Mouse (Mus musculus) Muller cell, postnatal 12 days (primary cell): ENCODE data around the gene 0610010F05Rik.
"Not testable (repeated sequence)": the region's sequence is repeated elsewhere in the genome, so short reads cannot be mapped to it uniquely, and the experiment has no call there.

Source experiments
- DNase-seq: peaks from one replicate; pipeline ENCODE4 v3.0.0-alpha.2; 2015; ENCODE audit errors: inconsistent ontology term

The 0610010F05Rik gene

GRCm38 (mm10) chr11:23632945-23633878, at the start of gene 0610010F05Rik:
Gene 0610010F05Rik (minus strand): TSS chr11:23633639.
- peak; percentile 98 for DNase-seq

DNA sequence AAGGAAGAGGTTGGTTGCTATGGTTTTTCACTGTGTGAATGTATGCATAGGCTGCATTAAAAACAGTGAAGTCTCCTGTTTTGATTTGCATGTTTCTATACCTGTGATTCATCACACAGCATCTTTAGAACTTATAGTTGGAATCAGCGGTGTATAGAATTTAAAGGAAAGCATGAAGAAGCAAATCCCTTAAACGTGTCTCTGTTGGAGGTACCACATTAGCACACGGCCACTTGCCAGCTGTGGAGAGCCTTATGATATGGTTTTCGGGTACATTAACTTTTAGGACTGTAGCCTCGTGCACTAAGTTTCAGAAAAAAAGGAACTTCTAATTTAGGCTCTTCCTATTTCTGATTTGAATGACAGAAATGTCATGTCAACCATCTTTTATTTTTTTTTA, 49.1 kb upstream of the 0610010F05Rik start:
- no peak for DNase-seq

DNA sequence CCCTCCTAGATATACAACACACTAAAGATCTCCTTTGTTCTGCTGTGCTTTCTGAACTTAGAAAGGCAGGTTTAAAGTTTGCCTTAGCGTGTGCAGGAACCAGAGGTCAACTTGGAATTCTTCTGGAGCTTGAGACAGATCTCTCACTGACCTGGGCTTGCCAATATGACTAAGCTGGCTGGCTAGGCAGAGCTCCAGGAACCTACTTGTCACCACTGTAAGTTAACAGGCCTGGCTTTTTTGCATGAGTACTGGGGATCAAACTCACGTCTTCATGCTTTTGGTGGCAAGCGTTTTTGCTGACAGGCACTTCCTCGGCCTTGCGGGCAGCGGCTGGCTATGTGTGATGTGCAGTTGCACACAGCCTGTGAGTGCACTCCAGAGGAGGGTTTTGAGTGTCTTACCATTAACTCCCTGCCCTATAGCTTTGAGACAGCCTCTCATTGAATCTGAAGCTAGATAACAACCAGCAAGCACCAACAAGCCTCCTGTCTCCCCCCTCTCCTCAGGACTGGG, 47.1 kb upstream of the 0610010F05Rik start:
- no peak for DNase-seq

DNA sequence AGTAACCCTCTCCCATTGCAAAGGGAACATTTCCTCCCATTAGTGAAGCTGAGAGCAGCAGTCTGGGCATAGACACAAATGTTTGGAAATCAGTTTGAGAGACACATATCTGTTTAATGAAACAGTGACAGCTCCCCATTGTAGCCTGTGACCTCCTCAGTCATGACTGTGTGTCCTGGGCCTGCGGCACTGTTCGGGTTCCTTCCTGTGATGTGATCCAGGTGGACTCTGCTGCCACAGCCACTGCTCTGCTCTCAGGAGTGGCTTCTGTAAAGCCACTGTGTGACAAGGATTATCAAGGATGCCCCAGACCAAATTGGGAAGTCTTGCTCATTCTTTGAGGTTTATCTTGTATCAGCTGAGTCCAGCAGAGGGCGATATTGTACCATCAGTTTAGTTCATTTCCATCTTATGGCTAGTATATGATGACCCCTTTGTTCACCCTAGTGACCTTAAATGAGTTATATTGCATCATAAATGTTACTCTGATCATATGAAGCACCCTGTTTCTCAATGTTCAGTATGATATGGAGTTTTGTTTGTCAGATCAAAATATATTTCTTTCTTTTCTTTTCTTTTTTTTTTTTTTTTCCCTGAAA, 45.7 kb upstream of the 0610010F05Rik start:
- DNase-seq, result peak; percentile 32

DNA sequence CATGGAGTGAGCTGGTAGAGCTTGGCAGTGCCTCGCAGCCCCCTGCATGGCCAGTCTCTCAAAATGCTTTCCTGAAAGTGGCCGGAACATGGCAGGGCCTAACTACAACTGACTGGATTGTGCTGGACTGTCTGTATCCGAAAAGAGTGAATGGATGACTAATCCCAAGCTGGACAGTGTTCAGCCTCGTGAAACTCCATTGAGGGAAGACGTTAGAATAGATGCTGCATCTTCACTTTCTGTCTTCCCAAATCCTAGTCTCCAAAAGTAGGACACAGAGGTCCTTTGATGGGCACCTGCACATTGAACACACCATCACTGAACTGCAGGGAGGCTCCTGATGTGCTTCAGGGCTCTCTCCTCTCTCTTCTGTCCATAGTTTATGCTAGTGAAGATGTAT, 42.7 kb upstream of the 0610010F05Rik start:
- no peak for DNase-seq

- DNase-seq, result no peak
These were observed 38.9 kb upstream of the 0610010F05Rik start for GRCm38 (mm10) chr11:23672256-23672749.

- DNase-seq, result no peak
These were observed 33.7 kb upstream of the 0610010F05Rik start for GRCm38 (mm10) chr11:23667128-23667527.

- DNase-seq, result no peak
These were observed 33.1 kb upstream of the 0610010F05Rik start for GRCm38 (mm10) chr11:23666526-23666925.

- peak; percentile 95 for DNase-seq
These were observed 32.5 kb upstream of the 0610010F05Rik start, which contains the start of gene Pex13 for GRCm38 (mm10) chr11:23665798-23666501. Gene Pex13 (minus strand): TSS chr11:23665959.

GRCm38 (mm10) chr11:23665311-23665786, 31.9 kb upstream of the 0610010F05Rik start, which contains the start of gene Pus10:
Gene Pus10 (plus strand): TSS chr11:23665674.
- DNase-seq, result no peak

GRCm38 (mm10) chr11:23664232-23664631, 30.8 kb upstream of the 0610010F05Rik start:
- DNase-seq, result no peak

GRCm38 (mm10) chr11:23657791-23658190, 24.4 kb upstream of the 0610010F05Rik start:
- DNase-seq, result no peak

DNA sequence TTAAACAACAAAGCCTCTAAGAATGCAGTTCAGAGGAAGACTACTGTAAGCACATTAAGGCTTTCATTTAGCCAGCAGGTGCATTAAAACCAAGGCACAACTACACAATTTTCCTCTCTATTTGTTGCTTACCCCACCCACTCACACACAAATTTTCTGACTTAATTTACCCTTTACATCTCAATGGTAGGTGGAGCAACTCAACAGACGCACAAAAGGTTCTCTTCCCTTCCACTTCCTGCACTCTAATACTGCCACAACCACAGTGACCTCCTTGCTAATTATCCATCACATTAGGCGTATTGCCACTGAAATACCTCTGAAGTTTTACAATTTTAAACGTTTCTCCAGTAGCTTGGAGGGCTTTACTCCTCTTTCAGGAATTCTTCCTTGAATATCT, 20.2 kb upstream of the 0610010F05Rik start:
- no peak for DNase-seq

DNA sequence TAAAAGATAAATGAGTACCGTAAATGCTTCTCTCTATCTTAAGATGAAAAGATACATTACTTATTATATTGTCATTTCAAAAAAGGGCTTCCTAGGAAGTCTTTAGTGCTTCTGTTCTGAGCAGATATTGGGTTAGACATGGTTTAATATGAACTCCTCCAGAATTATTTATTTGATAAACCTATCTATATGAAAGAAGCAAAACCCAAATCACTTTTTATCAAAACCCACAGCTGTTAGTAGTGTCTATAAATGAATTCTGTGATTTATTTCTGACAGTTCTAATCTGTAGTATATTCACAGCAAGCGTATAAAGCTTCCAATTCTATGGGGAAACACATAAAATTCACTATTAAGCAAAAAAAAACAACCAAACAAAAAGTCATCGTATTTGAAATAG, 14.4 kb upstream of the 0610010F05Rik start:
- no peak for DNase-seq

- no peak for DNase-seq
These were observed 14.0 kb upstream of the 0610010F05Rik start for GRCm38 (mm10) chr11:23647431-23647830.

- DNase-seq, result no peak
These were observed 1.1 kb upstream of the 0610010F05Rik start for GRCm38 (mm10) chr11:23634573-23634972.

DNA sequence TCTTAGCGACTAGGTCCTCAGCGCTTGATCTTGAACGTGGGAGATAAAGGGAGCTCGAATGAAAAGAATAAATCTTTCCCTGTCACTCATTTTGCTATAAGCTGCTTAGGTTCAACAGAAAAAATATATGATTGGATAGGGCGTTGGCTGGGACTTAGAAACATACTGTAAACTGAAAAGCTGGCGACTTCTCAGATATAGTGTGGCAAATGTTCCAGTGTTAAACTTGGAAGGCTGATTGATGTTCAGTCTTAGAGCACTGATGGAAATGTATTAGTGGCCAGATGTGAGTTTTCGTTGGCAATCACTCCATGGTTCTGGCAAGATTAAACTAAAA, 408 bp upstream of the 0610010F05Rik start:
- no peak for DNase-seq

- DNase-seq, result no peak
These were observed 2.8 kb downstream of the 0610010F05Rik start for GRCm38 (mm10) chr11:23630664-23631063.

DNA sequence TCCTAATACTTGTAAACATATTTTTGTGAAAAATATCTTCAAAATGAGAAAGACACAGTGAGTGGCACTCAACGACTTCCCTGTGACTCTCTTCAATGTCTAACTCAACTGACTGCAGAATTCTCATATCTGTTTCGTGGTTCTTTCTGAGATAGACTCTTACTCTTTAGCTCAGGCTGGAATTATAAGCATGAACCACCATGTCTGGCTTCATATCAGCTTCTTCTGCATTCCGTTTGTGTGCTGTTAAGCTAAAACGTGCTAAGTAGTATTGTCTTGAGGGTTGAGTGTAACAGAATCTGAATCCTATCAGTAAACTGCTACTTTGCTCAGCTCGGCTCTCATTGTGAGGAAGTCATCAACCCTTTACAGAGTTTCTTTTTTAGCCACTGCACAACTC, 14.4 kb downstream of the 0610010F05Rik start:
- DNase-seq, result no peak

- DNase-seq, result no peak
These were observed 18.9 kb downstream of the 0610010F05Rik start for GRCm38 (mm10) chr11:23614546-23614945.

DNA sequence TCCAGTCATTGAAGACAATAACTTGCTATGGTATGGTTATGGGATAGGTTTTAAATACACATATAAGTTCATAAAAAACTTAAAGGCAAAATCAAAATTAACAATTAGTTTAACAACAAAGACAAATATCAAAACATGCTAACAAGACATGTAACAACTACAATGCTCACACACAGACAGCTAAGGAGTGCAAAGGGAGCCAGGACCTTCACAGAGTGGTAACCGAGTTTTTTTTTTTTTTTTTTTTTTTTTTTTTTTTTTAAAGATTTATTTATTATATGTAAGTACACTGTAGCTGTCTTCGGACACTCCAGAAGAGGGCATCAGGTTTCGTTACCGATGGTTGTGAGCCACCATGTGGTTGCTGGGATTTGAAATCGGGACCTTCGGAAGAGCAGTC, 26.1 kb downstream of the 0610010F05Rik start:
- not testable (repeated sequence) for DNase-seq

DNA sequence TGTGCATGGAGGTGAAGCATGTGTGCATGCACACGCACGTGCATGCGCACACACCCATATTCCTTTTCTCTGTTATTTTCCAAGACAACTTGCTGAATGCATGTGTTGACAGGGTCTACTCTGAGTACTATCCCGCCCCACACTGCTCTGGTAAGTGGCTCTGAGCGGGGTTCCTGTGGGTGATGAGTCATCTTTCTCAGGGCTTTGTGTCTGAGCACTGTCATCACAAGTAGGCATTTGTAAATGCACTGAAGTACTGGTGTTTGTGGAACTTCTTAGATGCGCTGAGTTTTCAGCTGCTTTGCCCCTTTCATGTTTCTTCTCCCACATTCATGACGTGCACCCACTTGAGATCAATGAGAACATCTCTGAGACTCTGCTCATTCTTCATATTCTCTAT, 63.3 kb downstream of the 0610010F05Rik start:
- DNase-seq, result no peak
